Mouse (Mus musculus) cerebellum, postnatal 36 days (tissue): ENCODE measurements at regions not wholly inside any gene's neighbourhood (a gene's known extent, or its start where the extent isn't known, plus 50 kb on each side); places are given as distances from the start of the nearest gene placed in this dataset.
A peak's percentile ranks its signal among the peaks of the same experiment; 100 is the strongest.

Source experiments
- DNase-seq, 2 experiments: peaks; one replicate each; pipeline ENCODE4 v3.0.0; 2021 to 2022; ENCODE audit warnings: mixed read lengths in 2 of 2

- no peak for DNase-seq
These were observed 606.5 kb upstream of the Celf2 start for GRCm38 (mm10) chr2:8115891-8116290.

GRCm38 (mm10) chr2:8112361-8113073 is 603.2 kb upstream of the Celf2 start:
- no peak for DNase-seq

DNA sequence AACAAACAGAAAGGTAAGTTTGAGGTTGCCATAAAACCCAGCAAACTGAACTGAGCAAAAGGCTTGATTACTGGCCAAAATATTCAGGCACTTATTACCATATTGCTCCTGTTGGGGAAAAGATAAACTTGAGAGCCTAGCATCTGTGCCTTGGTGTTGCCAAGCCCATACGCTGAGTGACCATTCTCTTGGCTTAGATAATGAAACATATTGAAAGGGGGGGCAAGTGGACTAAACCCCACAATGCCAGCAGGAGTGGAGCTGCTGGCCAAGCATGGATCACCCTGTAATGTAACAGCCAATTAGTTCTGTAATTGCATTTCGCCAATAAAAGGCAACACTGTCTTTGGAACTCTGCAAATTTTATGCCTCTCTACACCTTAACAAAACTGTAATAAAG is 584.8 kb upstream of the Celf2 start:
- DNase-seq = peak; percentile 61 to 68

GRCm38 (mm10) chr2:8067901-8068300 is 558.5 kb upstream of the Celf2 start:
- DNase-seq = no peak

GRCm38 (mm10) chr2:8061687-8062086 is 552.3 kb upstream of the Celf2 start:
- DNase-seq = no peak

DNA sequence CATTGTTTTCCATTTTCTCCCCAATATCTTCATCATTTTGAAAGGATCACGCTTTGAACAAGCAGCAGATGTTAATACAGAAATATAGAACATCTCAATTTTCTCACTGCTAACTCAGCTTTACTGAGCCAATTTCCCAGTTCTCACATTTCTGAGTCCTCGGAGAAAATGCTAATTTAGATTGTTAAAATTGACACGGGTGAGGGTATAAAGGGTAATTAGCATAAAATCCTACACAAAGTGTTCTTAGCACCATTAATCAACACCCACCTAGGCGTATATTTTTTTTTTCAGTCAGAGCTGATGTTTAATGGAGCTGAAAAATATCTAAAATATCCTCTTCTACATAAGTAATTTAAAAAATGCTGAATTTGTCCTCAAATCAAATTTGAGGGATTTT is 519.8 kb upstream of the Celf2 start:
- DNase-seq = no peak

DNA sequence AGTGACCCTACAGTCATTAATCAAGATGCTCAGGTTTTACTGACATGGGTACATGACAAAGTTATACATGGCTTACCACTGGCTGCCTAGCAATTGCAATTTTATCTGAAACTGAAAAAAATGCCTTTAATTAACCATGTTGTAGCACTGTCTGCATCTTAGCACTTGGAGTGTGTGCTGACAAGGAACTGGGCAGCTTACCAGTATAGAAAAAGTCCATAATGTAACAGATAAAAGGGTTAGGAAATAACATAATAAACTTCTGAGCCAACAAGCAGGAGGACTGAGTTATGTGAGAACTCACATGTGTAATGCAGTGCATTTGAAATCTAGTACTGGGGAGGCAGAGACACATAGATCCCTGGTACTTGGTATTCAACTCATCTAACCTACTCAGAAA is 518.2 kb upstream of the Celf2 start:
- no peak for DNase-seq

DNA sequence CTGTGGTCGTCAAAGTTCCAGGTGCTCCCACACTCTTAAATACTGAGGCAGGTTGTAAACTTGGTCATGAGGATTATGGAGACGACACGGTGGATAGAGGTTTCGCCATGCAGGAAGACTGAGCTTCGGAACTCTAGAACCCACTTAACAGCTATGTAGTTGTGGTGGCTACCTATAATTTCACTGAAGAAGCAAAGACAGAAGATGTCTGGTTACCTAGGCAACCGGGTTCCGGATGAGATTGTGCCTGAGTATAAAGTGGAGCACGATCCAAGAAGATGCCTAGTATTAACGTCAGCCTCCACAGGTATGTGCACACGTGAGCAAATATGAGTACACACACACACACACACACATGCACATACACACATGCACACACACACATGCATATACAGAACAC is 517.3 kb upstream of the Celf2 start:
- no peak for DNase-seq

GRCm38 (mm10) chr2:8022651-8023050 is 513.3 kb upstream of the Celf2 start:
- DNase-seq = no peak

- no peak for DNase-seq
These were observed 512.7 kb upstream of the Celf2 start for GRCm38 (mm10) chr2:8022043-8022442.

GRCm38 (mm10) chr2:8012826-8013225 is 503.5 kb upstream of the Celf2 start:
- DNase-seq = no peak

DNA sequence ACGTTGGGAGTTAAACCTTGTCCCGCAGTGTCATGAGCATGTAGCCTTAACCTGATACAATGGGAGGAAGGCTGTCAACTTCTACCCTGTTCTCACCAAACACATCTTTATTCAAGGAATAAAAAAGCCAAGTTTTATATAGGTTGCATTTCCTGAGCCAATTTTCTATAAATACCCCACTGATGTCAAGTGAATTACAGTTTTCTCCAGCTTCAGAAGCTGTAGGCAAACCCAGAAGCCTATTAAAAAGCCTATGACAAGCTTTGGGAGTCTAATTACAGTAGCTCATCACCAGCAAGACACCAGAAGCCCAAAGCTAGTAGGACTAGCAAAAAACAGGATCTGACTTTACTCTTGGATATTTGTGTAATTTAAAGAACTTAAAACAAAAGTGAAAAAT is 490.1 kb upstream of the Celf2 start:
- no peak for DNase-seq

GRCm38 (mm10) chr2:7974471-7974870 is 465.1 kb upstream of the Celf2 start:
- no peak for DNase-seq

DNA sequence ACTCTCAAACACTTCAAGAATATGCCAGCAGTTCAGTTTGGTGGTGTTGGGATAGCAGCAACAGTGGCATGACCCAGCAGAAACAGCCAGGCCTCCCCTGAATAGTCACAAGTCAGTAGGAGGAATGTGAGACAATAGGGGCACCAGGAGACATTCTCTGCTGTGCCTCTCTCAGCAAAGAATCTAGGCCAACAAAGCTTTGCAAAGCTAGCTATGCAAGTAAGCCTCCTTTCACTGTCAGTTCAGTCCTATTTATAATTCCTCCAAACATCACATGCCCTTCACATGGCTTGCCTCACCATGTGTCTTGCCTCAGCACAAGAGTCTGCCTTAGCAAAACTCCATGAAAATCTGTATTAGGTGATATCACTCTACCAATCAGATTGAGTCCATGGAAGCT is 454.1 kb upstream of the Celf2 start:
- DNase-seq = no peak

- DNase-seq = no peak
These were observed 444.8 kb upstream of the Celf2 start for GRCm38 (mm10) chr2:7954210-7954609.

GRCm38 (mm10) chr2:7952846-7953245 is 443.5 kb upstream of the Celf2 start:
- DNase-seq = no peak

- DNase-seq = no peak
These were observed 435.6 kb upstream of the Celf2 start for GRCm38 (mm10) chr2:7944946-7945345.

GRCm38 (mm10) chr2:7933617-7934016 is 424.3 kb upstream of the Celf2 start:
- no peak for DNase-seq

DNA sequence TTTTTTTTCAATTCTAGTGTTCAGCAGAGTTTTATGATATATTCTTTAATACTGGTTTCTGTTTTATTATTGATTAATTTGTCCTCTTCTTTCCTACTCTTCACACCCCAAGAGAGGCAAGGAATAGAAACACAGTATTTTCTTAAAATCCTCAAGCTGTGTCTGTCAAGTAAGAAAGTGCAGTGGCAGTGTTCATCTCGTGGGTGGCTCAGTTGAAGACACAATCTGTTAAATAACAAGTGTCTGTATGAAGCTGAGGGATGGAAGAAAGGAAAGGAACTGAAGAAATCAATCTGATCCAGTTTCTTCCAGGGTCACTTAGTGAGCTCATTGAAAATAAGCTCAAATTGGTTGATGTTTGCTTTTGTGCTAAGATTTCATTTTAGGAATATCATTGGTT is 396.9 kb upstream of the Celf2 start:
- no peak for DNase-seq

DNA sequence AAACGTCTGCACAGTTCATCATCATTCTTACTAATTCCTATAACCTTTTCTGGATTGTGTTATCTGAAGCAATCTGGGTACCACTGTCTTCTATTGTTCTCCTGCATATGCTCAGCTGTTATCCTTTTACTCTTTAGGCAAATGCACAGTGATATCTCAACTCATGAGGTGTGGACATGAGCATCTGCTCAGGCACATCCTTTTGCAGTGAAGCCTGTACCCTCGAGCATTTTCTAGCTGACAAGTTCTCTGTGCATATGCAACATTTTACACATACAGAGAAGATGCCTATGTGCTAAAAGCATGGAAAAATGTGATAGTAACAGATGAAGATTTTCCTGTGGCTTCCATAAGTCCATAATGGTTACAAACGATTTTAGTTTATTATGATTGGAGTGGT is 384.4 kb upstream of the Celf2 start:
- DNase-seq = no peak
